Mouse (Mus musculus): ENCODE data around the gene Cysltr2. TPM values are rescaled to one million over a fixed set of nuclear protein-coding genes. Genes with fewer than 3 reads are reported as not detected.
A peak's percentile ranks its signal among the peaks of the same experiment; 100 is the strongest.

Cysltr2 gene
- polyA plus RNA-seq, 1 experiment from 2014 or later = 0.24 TPM

DNA sequence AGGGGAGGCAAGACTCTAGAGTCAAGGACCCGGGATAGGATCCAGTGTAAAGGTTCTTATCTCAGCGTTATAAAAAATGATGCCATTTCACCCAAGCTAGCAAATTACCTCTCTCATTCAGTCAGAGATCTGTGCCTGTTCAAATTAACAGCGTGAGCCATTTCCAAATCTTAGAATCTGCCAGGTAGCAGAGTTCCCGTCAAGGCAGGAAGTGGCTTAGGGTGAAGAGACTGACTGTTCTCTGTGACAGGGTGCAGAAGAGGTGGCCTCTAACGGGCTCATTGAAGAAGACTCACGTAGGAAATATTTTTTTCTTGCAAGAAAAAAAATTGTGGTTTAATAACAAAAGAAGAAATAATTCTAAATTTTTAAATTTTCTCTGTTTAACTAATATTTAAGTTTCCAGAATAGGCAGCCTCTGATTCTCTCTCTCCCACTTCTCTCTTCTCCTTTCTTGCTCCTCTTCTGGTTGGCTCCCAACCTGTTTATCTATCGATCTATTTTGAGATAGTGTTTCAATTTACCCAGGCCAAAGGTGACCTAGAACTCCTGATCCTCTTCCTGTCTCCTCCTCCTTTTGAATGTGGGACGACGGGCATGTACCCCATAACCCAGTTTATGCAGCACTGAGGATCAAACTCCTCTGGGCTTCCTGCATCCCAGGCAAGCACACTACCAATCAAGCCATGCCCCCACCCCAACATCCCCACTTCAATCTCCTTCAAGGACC lies 3.5 kb downstream of the Cysltr2 start:
- DNase-seq (no peak), ATAC-seq (ENCODE audit: low read depth) (no peak)
- no peak overlapping the region for H3K4me2 ChIP-seq
- no peak overlapping the region for H3K4me3 ChIP-seq (replicated peaks)
- 0 out of 2 replicates have a peak, but pooled peaks cover 4% of the 10 kb centered on the region for H3K4me1 ChIP-seq (replicated peaks)
- no peak overlapping the region for H3K27ac ChIP-seq
- no peaks in the 10 kb centered on the region for H3K27me3 ChIP-seq
- no peaks in the 10 kb centered on the region for H3K9me3 ChIP-seq (replicated peaks)
- WGBS (ENCODE audit: insufficient replicate concordance) = 40% methylated on average over 9 of the region's 9 CpGs
- H3K9ac ChIP-seq = no peak overlapping the region
- no peaks in the 10 kb centered on the region for H3K36me3 ChIP-seq

DNA sequence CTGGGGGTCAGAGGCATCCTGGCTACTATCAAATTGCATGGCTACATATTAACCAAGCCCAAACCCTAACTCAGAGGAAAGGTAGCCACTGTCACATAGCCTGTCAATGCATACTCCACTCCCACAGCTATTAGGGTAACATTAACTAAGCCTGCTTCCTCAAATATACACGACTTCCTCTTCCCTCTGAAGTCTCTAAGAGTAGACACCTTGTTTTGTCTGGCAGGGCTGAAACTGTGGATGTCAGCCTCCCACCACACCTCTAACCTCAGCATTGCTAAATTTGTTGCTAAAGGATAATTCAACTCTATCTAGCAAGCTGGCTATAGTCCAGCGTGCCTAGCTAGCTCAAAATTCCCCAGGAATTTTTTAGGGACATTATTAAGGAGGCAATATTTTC lies 7.2 kb downstream of the Cysltr2 start:
- Histone ChIP-seq H3K4me1 (replicated peaks) (0 out of 2 replicates have a peak, but pooled peaks cover 4% of the 10 kb centered on the region), H3K4me3 (replicated peaks) (no peak overlapping the region), H3K27ac (no peak overlapping the region; the same call in 1 of the 2 replicates), H3K27me3 (no peaks in the 10 kb centered on the region), H3K9me3 (replicated peaks) (no peaks in the 10 kb centered on the region), H3K9ac (no peak overlapping the region), H3K36me3 (no peaks in the 10 kb centered on the region), H3K4me2 (no peak overlapping the region)
- no peak for DNase-seq
- 36% methylated on average over 2 of the region's 2 CpGs for WGBS (ENCODE audit: insufficient replicate concordance)
- no peak for ATAC-seq (ENCODE audit: low read depth)

DNA sequence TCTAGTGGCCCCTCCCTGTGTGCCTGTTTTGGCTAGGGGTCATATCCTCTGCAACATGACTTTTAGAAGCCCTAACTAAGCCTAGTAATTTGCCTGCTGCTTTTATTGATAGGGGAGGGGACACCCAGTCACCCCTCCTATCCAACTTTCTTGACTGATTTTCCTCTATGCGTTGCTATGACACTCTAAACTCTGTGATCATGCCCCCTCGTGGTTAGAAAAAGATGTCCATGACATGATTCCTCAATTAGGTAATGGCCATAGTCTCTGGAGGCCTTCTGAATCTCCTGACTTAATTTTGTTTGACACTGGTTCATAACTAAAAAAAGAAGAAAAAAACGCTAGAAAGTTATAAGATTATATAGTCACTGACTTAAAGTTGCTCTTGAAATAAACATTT lies 15.6 kb downstream of the Cysltr2 start:
- Histone ChIP-seq H3K9ac (no peak overlapping the region), H3K4me2 (no peak overlapping the region), H3K4me1 (replicated peaks) (no peaks in the 10 kb centered on the region), H3K4me3 (replicated peaks) (no peak overlapping the region), H3K36me3 (no peaks in the 10 kb centered on the region), H3K27ac (no peak overlapping the region), H3K27me3 (no peaks in the 10 kb centered on the region), H3K9me3 (replicated peaks) (no peaks in the 10 kb centered on the region)
- WGBS (ENCODE audit: insufficient replicate concordance) = 31% methylated on average over 3 of the region's 3 CpGs
- ATAC-seq (ENCODE audit: low read depth) = no peak
- DNase-seq = no peak

DNA sequence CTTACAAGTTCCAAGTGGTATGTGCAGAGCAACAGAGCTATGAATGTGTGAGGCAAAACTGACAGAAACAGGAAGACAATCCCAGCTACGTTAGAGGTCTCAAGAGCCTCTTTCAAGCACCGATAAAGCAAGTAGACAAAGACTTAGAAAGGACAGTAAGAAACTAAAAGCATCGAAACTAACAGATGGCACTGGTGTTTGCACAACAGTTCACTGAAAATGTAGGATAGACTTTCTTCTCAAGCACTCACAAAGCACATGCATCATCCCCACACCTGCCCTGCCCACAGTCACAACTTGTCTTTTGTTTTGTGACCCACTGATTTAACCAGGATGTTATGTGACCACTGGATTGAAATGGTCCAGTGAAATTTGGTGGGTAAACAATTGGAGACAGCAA lies 17.7 kb downstream of the Cysltr2 start:
- H3K36me3 ChIP-seq = no peaks in the 10 kb centered on the region

DNA sequence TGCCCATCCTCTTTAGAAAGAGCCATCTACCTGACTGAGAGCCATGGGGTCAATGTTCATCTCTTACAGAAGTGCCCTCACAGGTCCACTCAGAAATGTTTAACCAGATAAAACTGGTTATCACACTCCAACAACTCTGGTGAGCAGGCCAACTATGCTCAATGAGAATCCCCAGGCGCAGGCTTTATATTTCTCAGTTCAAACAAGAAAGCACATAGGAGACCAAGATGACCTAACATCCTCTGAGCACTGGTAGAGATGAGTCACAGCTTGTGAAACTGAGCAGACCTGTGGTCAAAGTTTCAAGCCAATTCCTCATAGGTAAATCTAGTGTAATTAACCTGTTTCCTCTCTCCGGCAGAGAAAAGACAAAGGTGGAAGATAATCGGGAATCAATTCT lies 31.6 kb downstream of the Cysltr2 start:
- no peak overlapping the region for H3K9ac ChIP-seq
- no peaks in the 10 kb centered on the region for H3K9me3 ChIP-seq (replicated peaks)
- H3K4me1 ChIP-seq (replicated peaks) = no peaks in the 10 kb centered on the region
- ATAC-seq (ENCODE audit: low read depth) (0 out of 2 replicates have a peak, but pooled peaks have one; percentile 26), DNase-seq (no peak)
- no peak overlapping the region for H3K27ac ChIP-seq
- H3K4me3 ChIP-seq (replicated peaks) = no peak overlapping the region
- no peaks in the 10 kb centered on the region for H3K27me3 ChIP-seq
- no peaks in the 10 kb centered on the region for H3K36me3 ChIP-seq
- WGBS (ENCODE audit: insufficient replicate concordance) = 76% methylated on average over 3 of the region's 3 CpGs
- H3K4me2 ChIP-seq = no peak overlapping the region

More for the DNA sequence above, 17.7 kb downstream of the Cysltr2 start:
- Histone ChIP-seq H3K4me3 (replicated peaks) (no peak overlapping the region), H3K27ac (no peak overlapping the region), H3K4me1 (replicated peaks) (no peaks in the 10 kb centered on the region), H3K27me3 (no peaks in the 10 kb centered on the region), H3K4me2 (no peak overlapping the region), H3K9ac (no peak overlapping the region), H3K9me3 (replicated peaks) (no peaks in the 10 kb centered on the region)
- no peak for ATAC-seq (ENCODE audit: low read depth)
- no peak for DNase-seq
- WGBS (ENCODE audit: insufficient replicate concordance) = 59% methylated on average over 3 of the region's 3 CpGs

DNA sequence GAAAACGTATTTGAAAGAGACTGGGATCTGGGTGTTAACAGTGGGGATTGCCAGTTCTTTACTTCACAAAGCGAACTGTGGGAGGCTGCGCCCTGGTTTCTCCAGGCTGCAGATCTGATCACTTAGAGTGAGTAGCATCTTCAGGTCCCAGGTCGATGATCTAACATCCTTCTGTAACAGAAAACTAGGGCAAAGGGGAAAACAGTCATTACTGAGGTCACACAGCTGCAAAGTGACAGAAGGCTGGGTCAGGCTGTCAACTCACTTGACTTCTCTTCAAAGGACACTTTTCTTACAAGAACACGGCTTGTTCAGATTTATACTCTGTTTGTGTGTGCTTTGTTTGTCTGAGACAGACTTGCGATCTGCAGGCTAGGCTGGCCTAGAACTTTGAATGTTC lies 33.5 kb downstream of the Cysltr2 start:
- no peak overlapping the region for H3K4me2 ChIP-seq
- H3K9me3 ChIP-seq (replicated peaks) = no peaks in the 10 kb centered on the region
- H3K36me3 ChIP-seq = no peaks in the 10 kb centered on the region
- no peaks in the 10 kb centered on the region for H3K4me1 ChIP-seq (replicated peaks)
- no peak for DNase-seq
- ATAC-seq (ENCODE audit: low read depth) = no peak
- WGBS (ENCODE audit: insufficient replicate concordance) = 55% methylated on average over 6 of the region's 6 CpGs
- H3K4me3 ChIP-seq (replicated peaks) = no peak overlapping the region
- no peaks in the 10 kb centered on the region for H3K27me3 ChIP-seq
- H3K9ac ChIP-seq = no peak overlapping the region
- no peak overlapping the region for H3K27ac ChIP-seq

DNA sequence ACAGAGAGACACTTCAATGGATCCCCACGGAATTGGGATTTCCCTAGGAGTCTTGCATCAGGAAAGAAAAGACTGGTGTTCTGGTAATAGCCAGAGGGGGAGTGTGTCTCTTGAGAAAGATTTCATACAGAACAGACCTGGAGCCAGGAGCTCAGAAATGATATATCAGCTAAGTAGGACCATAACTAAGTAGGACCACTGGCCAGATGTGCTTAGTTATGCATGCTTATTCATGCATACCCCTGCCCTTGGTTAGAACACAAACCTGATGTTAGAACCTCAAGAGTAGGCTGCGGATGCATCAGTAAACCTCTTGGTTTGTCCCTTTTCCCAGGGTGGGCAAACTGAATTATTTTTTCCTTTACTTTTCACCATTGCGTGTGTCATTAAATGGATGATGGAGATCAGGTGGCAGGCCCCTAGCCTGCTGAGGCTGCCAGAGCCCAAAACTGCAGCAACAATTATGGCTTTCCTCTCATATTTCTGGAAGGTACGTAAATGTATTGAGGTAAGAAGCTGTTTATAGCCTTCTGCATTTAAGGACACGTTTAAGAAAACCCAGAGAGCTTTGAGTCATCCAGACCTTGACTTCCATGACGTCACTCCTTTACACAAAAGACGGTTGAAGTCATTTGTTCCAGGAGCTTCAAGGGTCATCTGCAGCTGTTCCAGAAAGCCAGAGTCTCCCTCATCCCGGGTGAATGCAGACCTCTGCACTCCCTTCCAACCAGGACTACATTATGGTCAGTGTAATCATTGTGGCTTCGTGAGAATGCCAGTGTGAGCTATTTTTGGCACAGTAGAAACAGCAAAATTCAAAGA lies 35.0 kb downstream of the Cysltr2 start:
- H3K36me3 ChIP-seq = no peaks in the 10 kb centered on the region
- DNase-seq = no peak
- no peaks in the 10 kb centered on the region for H3K4me1 ChIP-seq (replicated peaks)
- 49% methylated on average over 9 of the region's 9 CpGs for WGBS (ENCODE audit: insufficient replicate concordance)
- no peak overlapping the region for H3K27ac ChIP-seq
- H3K4me3 ChIP-seq (replicated peaks) = no peak overlapping the region
- ATAC-seq (ENCODE audit: low read depth) = no peak
- no peak overlapping the region for H3K9ac ChIP-seq
- H3K9me3 ChIP-seq (replicated peaks) = no peaks in the 10 kb centered on the region
- no peaks in the 10 kb centered on the region for H3K27me3 ChIP-seq
- H3K4me2 ChIP-seq = no peak overlapping the region

DNA sequence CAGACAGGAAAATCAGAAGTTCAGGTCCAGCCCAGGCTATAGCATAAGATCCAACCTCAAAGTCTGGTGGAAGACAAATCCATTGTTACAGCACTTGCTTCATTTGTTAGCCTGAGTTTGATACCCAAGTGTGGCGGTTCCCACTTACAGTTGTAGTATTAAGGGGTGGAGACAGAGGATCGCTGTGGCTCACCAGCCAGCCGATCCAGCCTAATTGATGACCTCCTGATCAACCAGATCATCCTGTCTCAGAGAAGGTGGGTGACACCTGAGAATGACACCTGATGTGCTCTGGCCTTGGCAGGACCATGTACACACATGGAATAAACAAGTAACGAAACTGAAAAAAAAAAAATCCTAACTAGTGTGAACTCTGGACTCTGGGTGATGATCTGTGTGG lies 47.1 kb downstream of the Cysltr2 start:
- Histone ChIP-seq H3K27ac (no peak overlapping the region), H3K27me3 (no peaks in the 10 kb centered on the region), H3K4me1 (replicated peaks) (no peaks in the 10 kb centered on the region), H3K4me2 (no peak overlapping the region), H3K9me3 (replicated peaks) (no peaks in the 10 kb centered on the region), H3K36me3 (no peaks in the 10 kb centered on the region), H3K4me3 (replicated peaks) (no peak overlapping the region), H3K9ac (no peak overlapping the region)
- no peak for DNase-seq
- 82% methylated on average over 4 of the region's 4 CpGs for WGBS (ENCODE audit: insufficient replicate concordance)
- ATAC-seq (ENCODE audit: low read depth) = no peak

DNA sequence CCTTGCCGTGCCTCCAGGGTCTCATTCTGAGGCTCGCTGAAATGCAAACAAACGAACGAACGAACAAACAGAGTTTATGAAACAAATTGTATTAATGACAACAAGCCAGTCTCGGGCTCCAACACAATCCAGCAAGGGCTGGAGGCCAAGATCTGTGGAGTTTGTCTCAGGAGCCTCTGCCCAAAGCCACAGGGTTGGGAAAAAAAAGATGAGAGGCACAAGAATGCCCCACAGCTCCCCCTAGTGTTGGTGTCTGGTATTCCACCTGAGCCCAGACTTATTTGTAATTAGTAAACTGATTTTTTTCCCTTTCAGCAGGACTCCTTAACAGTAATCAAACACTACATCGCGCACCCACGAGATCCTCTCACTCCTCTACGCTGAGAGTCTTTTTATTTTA lies 48.6 kb downstream of the Cysltr2 start:
- H3K27me3 ChIP-seq = no peaks in the 10 kb centered on the region
- ATAC-seq (ENCODE audit: low read depth) = no peak
- H3K4me1 ChIP-seq (replicated peaks) = no peaks in the 10 kb centered on the region
- no peaks in the 10 kb centered on the region for H3K9me3 ChIP-seq (replicated peaks)
- H3K4me3 ChIP-seq (replicated peaks) = no peak overlapping the region
- WGBS (ENCODE audit: insufficient replicate concordance) = 46% methylated on average over 10 of the region's 10 CpGs
- no peaks in the 10 kb centered on the region for H3K36me3 ChIP-seq
- H3K9ac ChIP-seq = no peak overlapping the region
- peak; percentile 7 for DNase-seq
- no peak overlapping the region for H3K4me2 ChIP-seq
- H3K27ac ChIP-seq = no peak overlapping the region

DNA sequence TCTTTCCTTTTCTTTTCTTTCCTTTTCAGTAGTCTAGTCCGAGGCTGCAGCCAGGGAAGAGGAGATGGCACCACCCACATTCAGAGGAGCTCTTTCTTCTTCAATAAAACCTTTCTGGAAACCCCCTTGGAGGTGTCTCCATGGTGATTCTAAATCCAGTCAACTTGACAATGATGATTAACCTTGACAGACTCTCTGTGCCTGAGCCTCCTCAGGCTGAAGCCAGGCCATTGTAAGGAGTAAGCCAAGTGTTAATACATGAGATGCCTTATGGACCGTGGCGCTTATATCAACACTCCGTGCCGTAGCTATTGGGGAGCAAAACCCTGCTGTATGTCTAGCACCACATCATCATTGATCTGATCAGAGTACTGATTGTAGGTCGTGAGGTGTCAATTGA lies 50.8 kb downstream of the Cysltr2 start:
- Histone ChIP-seq H3K36me3 (no peaks in the 10 kb centered on the region), H3K4me1 (replicated peaks) (no peaks in the 10 kb centered on the region), H3K4me2 (no peak overlapping the region), H3K27me3 (no peaks in the 10 kb centered on the region), H3K27ac (no peak overlapping the region), H3K9ac (no peak overlapping the region), H3K9me3 (replicated peaks) (no peaks in the 10 kb centered on the region), H3K4me3 (replicated peaks) (no peak overlapping the region)
- DNase-seq = no peak
- WGBS (ENCODE audit: insufficient replicate concordance) = 76% methylated on average over 6 of the region's 6 CpGs
- no peak for ATAC-seq (ENCODE audit: low read depth)

DNA sequence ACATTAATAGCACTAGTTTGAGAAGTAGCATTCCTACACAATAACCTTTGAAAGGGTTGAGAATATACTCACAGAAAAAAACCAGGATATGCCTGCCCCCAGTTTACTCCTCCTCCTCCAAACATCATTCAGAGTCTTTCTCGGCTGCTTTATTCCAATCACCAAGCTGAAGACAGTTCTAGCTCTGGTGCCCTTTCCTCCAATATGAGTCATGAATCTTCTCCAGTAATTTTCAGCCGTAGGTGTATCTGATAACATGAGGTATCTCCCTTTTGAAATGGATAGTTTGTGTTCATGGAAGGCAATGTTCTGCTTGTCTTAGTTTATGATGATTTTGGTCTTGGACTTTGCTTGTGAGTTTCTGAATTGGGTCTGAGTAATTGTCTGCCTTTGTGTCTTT lies 62.9 kb downstream of the Cysltr2 start:
- 55% methylated on average over 2 of the region's 2 CpGs for WGBS (ENCODE audit: insufficient replicate concordance)
- no peak for DNase-seq
- no peak overlapping the region for H3K27ac ChIP-seq

More for the DNA sequence above, 62.9 kb downstream of the Cysltr2 start:
- H3K36me3 ChIP-seq = no peaks in the 10 kb centered on the region
- H3K27me3 ChIP-seq = no peaks in the 10 kb centered on the region
- no peak overlapping the region for H3K9ac ChIP-seq
- H3K4me2 ChIP-seq = no peak overlapping the region
- 0 out of 2 replicates have a peak, but pooled peaks cover 3% of the 10 kb centered on the region for H3K4me1 ChIP-seq (replicated peaks)
- no peaks in the 10 kb centered on the region for H3K9me3 ChIP-seq (replicated peaks)
- no peak for ATAC-seq (ENCODE audit: low read depth)
- H3K4me3 ChIP-seq (replicated peaks) = no peak overlapping the region
